In the genomic region with DNA sequence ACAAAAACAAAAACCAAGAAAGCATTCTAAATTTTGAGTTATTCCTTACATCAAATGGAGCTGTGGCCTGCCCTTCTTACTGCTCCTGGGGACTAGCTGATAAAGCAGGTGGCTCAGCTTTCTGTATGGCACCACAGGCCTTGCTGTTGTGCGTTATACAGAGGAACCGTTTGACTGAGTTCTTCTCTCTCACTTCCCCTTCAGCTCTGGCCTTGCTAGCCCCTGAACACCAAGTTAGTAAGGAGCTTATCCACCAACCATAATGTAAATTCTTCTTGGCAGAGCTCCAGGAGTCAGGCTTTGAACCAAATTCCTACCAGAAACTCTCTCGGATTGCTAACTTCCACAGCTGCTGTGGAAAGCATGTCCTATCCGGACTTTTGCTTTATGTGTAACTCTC, we compare ENCODE assay signal across 19 mouse cellular contexts. TPM values are rescaled to one million over a fixed set of nuclear protein-coding genes. Genes with fewer than 3 reads are reported as not detected.
A peak's percentile ranks its signal among the peaks of the same experiment; 100 is the strongest.
DNase-seq lines count a peak whose midpoint lies in the region; ATAC-seq and TF ChIP-seq lines count a peak whose summit lies in the region.
"Had no signal": no experiment of that assay in that cellular context is flagged by ENCODE, and none has a peak within 500 bp of the region (broad histone marks: within the 10 kb centered on the region; RNA-seq: fewer than 3 reads in every experiment).

No protein-coding gene starts in this region.

- TF ChIP-seq POLR2A in brain, embryonic 14.5 days (IDR thresholded peaks at IDR 0.05; ENCODE audit: borderline replicate concordance, extremely low read depth, insufficient read depth, insufficient read length, poor library complexity, severe bottlenecking): no peak

- no peak for TF ChIP-seq CTCF in brain, embryonic 14.5 days (IDR thresholded peaks at IDR 0.05; ENCODE audit: borderline replicate concordance, extremely low read depth, insufficient read depth, insufficient read length)

- DNase-seq in layer of hippocampus, adult 9-11 months: peak; percentile 24
- DNase-seq in layer of hippocampus, adult 11-12 months (ENCODE audit: low spot score): no peak
- peak; percentile 22 for DNase-seq in retina, postnatal 1 day
- DNase-seq in retina, embryonic 14.5 days (ENCODE audit: low spot score): no peak
- peak; percentile 26 for DNase-seq in brain, embryonic 14.5 days (ENCODE audit: low read depth)
- DNase-seq in embryo, embryonic 10.5 days (ENCODE audit: low spot score): no peak
- DNase-seq: adrenal gland, postnatal 25 days; cerebellum, postnatal 25 days; kidney, postnatal 14 days; right cerebral cortex, postnatal 25 days had no signal

- peak; percentile 91 for ATAC-seq in neutrophil, adult 5-6 weeks (ENCODE audit: extremely low read depth, insufficient number of reproducible peaks, low FRiP score, poor library complexity, severe bottlenecking)
- no peak for ATAC-seq in erythroblast, adult 5-6 weeks (replicated peaks; ENCODE audit: low FRiP score, poor library complexity, severe bottlenecking)
- ATAC-seq: activated CD4-positive, CD25-positive, alpha-beta regulatory T cell, adult 4 months; intestine, postnatal 0 days had no signal

RNA-seq across cellular contexts. Expression of gene Fam111a, which starts 21.5 kb away (rescaled TPM):
- 5.0 and 6.4 TPM in 2 replicates for polyA plus RNA-seq in brain, embryonic 14.5 days (2012; rRNA removed)
- total RNA-seq in neutrophil, adult 5-6 weeks (2017): 326 and 339 TPM in 2 replicates
- total RNA-seq in erythroblast, adult 5-6 weeks (2015; ENCODE audit: low replicate concordance): 79.0 and 112 TPM in 2 replicates
- total RNA-seq in erythroblast, adult 5-6 weeks (2017; ENCODE audit: low replicate concordance): 78.5 and 79.9 TPM in 2 replicates

RNA-seq across cellular contexts. Expression of gene Gm4952, which starts 32.8 kb away (rescaled TPM):
- polyA plus RNA-seq in brain, embryonic 14.5 days (2012; rRNA removed): 0.06 and 0.07 TPM in 2 replicates
- total RNA-seq in neutrophil, adult 5-6 weeks (2017): not detected in 2 replicates
- not detected in 2 replicates for total RNA-seq in erythroblast, adult 5-6 weeks (2015; ENCODE audit: low replicate concordance)
- 0.14 TPM in 1 of 2 replicates, not detected in the other for total RNA-seq in erythroblast, adult 5-6 weeks (2017; ENCODE audit: low replicate concordance)
- total RNA-seq: adrenal gland, postnatal 25 days; megakaryocyte-erythroid progenitor cell, adult 5-6 weeks had no signal
- polyA plus RNA-seq: activated CD4-positive, CD25-positive, alpha-beta regulatory T cell, adult 4 months; forebrain, embryonic 11.5 days; G1E; hindbrain, embryonic 14.5 days; myocyte had no signal

Comparison
In these comparisons a context has a peak if more than half of its experiments do, and no peak if none do; other contexts are left out.
1. DNase-seq: peak in layer of hippocampus, adult 9-11 months (single experiment), retina, postnatal 1 day (single experiment) and brain, embryonic 14.5 days (single experiment); none in layer of hippocampus, adult 11-12 months (single experiment), retina, embryonic 14.5 days (single experiment) and embryo, embryonic 10.5 days (single experiment).